Mouse (Mus musculus) intestine, embryonic 16.5 days (tissue): ENCODE results near the gene Coq8a. TPM values are rescaled to one million over a fixed set of nuclear protein-coding genes. Genes with fewer than 3 reads are reported as not detected.

ENCODE experiments used
- ATAC-seq: fragments of 200-750 bp; cut with Nextera tagmentation; 2 replicates; pipeline ENCODE4 v1.8.0; 2017; ENCODE audit warnings: moderate TSS enrichment, moderate library complexity
- H3K27ac ChIP-seq: fragments of 300-500 bp; sonication (generic); 2 replicates; pipeline ENCODE4 v1.5.1; 2014; ENCODE audit warnings: mild to moderate bottlenecking, low read length
- H3K27me3 ChIP-seq: fragments of 300-500 bp; sonication (generic); replicated peaks from 2 replicates; pipeline ENCODE4 v1.6.1; 2014; ENCODE audit warnings: low read length, control low read depth, mixed read lengths; ENCODE audit not compliant: control insufficient read depth, insufficient read depth
- H3K36me3 ChIP-seq: fragments of 300-500 bp; sonication (generic); 2 replicates; pipeline ENCODE4 v1.6.1; 2014; ENCODE audit warnings: low read length, control low read depth; ENCODE audit not compliant: control insufficient read depth, insufficient read depth
- H3K4me1 ChIP-seq: fragments of 300-500 bp; sonication (generic); 2 replicates; pipeline ENCODE4 v1.6.1; 2014; ENCODE audit warnings: low read length, control low read depth, mixed read lengths; ENCODE audit not compliant: control insufficient read depth, insufficient read depth
- H3K4me2 ChIP-seq: fragments of 300-500 bp; sonication (generic); 2 replicates; pipeline ENCODE4 v1.6.1; 2014; ENCODE audit warnings: low read depth, low read length, control low read depth
- H3K4me3 ChIP-seq: fragments of 300-500 bp; sonication (generic); 2 replicates; pipeline ENCODE4 v1.5.1; 2014; ENCODE audit warnings: mild to moderate bottlenecking, low read length
- H3K9ac ChIP-seq: fragments of 300-500 bp; sonication (generic); 2 replicates; pipeline ENCODE4 v1.6.1; 2014; ENCODE audit warnings: low read depth, low read length
- H3K9me3 ChIP-seq: fragments of 300-500 bp; sonication (generic); 2 replicates; pipeline ENCODE4 v1.6.1; 2016; ENCODE audit warnings: low read length, control low read depth; ENCODE audit not compliant: control insufficient read depth
- WGBS: fragments of 180-500 bp; shearing (Covaris S2); extraction: QIAGEN DNeasy Blood & Tissue Kit; methylation state at CpG from one replicate; pipeline ENCODE4 v1.1.7; 2014; 5-methylcytosine and 5-hydroxymethylcytosine counted together
- polyA plus RNA-seq: library from polyadenylated mRNA; unstranded; fragments of >200 nt; fragmentation: Nextera tagmentation; extraction: Ambion mirVana; gene quantifications from 2 replicates; pipeline ENCODE4 v1.2.1, GENCODE M21; 2015

Gene Coq8a
- polyA plus RNA-seq, 1 experiment from 2014 or later: 24.8 TPM

DNA sequence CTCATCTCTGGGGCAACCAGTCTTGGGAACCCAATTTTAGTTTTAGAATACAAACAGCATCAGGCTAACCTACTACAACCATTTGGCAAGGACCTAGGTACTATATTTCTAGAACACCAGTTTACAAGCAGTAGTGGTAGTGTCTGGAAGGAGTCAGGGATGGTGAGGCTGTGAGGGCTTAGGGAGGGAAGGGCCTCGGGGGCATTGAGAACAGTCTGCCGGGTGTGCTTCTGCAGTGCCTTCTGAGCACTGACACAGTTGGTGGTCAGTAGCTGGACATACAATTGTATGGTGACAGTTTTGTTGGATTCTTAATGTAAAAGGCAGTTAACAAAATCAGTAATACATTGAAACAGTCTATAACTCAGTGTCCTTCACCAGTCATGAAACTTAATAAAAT lies 38.9 kb downstream of the Coq8a start:
- 83% methylated on average over 2 of the region's 2 CpGs for WGBS

DNA sequence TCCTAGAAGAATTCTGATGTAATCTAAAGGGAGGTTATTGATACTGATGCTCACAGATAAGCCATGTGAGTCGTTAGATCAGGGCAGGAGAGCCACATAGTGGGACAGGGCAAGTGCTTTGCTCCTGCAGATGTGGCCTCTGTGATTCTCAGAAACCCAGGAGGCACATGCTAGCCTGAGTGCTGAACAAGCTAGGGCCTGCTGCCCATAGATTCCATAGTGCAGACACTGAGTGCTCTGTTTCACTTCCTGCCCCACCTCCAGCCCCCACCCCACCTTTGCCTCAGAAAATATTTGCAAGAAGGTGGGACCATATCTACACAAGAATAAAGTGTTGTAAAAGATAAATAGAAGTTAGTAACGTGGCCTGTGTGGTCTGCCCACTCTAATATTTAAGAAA lies 40.8 kb downstream of the Coq8a start:
- Histone ChIP-seq H3K27me3 (no peaks in the 10 kb centered on the region), H3K4me1 (no peaks in the 10 kb centered on the region), H3K9ac (no peak overlapping the region), H3K27ac (no peak overlapping the region), H3K4me3 (no peak overlapping the region), H3K36me3 (no peaks in the 10 kb centered on the region), H3K4me2 (no peak overlapping the region), H3K9me3 (no peaks in the 10 kb centered on the region)
- ATAC-seq: no peak
- WGBS: 53% methylated on average over 2 of the region's 2 CpGs

More for the DNA sequence above, 38.9 kb downstream of the Coq8a start:
- Histone ChIP-seq H3K4me3 (no peak overlapping the region), H3K9me3 (no peaks in the 10 kb centered on the region), H3K27ac (no peak overlapping the region), H3K9ac (no peak overlapping the region), H3K36me3 (no peaks in the 10 kb centered on the region), H3K4me1 (no peaks in the 10 kb centered on the region), H3K4me2 (no peak overlapping the region), H3K27me3 (no peaks in the 10 kb centered on the region)
- ATAC-seq: no peak

DNA sequence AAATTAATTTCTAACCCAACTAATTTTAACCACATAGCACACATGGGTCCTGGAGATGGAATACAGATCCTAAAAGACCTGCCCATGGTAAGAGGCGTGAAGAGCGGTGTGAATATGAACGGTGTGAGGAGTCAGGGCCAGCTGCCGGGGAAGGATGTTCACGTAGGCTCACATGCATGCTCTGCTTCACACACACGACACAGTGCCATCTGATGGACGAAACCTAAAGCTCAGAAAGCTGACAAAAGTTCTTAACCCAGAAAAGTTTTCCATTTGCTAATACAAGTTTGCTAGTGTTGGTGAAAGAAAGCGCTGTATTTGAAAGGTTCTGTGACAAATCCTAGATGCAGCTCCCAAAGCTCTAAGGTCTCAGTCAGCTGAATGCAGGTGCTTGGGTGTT lies 48.2 kb downstream of the Coq8a start:
- H3K4me2 ChIP-seq: no peak overlapping the region
- ATAC-seq: no peak
- WGBS: 84% methylated on average over 8 of the region's 8 CpGs
- no peaks in the 10 kb centered on the region for H3K9me3 ChIP-seq
- no peaks in the 10 kb centered on the region for H3K4me1 ChIP-seq
- no peak overlapping the region for H3K27ac ChIP-seq
- no peak overlapping the region for H3K4me3 ChIP-seq
- H3K36me3 ChIP-seq: no peaks in the 10 kb centered on the region
- no peaks in the 10 kb centered on the region for H3K27me3 ChIP-seq
- H3K9ac ChIP-seq: no peak overlapping the region

- Histone ChIP-seq H3K4me1 (no peaks in the 10 kb centered on the region), H3K36me3 (0 out of 2 replicates have a peak, but pooled peaks cover 6% of the 10 kb centered on the region), H3K4me3 (no peak overlapping the region), H3K27me3 (no peaks in the 10 kb centered on the region), H3K27ac (no peak overlapping the region), H3K4me2 (no peak overlapping the region), H3K9ac (no peak overlapping the region), H3K9me3 (no peaks in the 10 kb centered on the region)
- 92% methylated on average over 4 of the region's 4 CpGs for WGBS
- no peak for ATAC-seq
These were observed 50.8 kb downstream of the Coq8a start for GRCm38 (mm10) chr1:180148563-180148962.

DNA sequence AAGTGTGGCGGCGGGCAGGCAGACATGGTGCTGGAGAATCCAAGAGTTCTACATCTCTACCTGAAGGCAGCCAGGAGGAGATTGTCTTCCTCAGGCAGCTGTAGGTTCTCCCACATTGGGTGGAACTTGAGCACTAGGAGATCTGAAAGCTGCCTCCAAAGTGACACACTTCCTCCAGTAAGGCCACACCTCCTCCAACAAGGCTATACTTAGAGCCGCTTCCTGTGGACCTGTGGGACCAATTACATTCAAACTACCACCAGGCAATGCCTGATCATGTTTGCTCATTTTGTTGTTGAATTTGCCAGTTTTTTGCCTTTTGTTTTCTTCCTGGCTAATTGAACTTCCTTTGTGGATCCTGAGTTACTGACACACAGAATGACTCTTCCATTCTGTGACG lies 51.4 kb downstream of the Coq8a start:
- Histone ChIP-seq H3K9me3 (no peaks in the 10 kb centered on the region), H3K4me2 (no peak overlapping the region), H3K27ac (no peak overlapping the region), H3K4me3 (no peak overlapping the region), H3K4me1 (no peaks in the 10 kb centered on the region), H3K27me3 (no peaks in the 10 kb centered on the region), H3K9ac (no peak overlapping the region), H3K36me3 (0 out of 2 replicates have a peak, but pooled peaks cover 6% of the 10 kb centered on the region)
- WGBS: 80% methylated on average over 4 of the region's 4 CpGs
- peak; percentile 65; the same call in 1 of the 2 replicates for ATAC-seq

DNA sequence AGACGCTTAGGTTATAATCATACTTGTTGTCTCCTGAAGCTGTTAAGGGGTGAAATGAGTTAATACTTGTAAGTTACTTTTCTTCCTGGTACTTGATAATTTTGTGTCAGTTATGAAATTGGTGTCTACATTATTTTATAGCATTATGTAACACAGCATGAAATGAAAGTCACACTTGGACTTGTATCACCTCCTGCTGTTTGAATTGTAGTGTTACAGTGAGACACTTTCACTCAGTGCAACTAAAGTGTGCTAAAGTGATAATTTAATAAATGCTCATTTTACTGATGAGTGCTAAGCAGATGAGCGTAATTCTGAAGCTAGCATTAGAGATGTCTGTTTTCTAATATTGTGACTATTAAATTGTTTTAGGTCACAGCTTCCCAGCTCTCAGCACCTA lies 58.4 kb downstream of the Coq8a start:
- WGBS: 95% methylated on average over 2 of the region's 2 CpGs
- ATAC-seq: no peak
- Histone ChIP-seq H3K9me3 (no peaks in the 10 kb centered on the region), H3K9ac (no peak overlapping the region), H3K4me1 (no peaks in the 10 kb centered on the region), H3K4me3 (no peak overlapping the region), H3K36me3 (peaks cover 12% of the 10 kb centered on the region), H3K27ac (no peak overlapping the region), H3K4me2 (no peak overlapping the region), H3K27me3 (no peaks in the 10 kb centered on the region)

DNA sequence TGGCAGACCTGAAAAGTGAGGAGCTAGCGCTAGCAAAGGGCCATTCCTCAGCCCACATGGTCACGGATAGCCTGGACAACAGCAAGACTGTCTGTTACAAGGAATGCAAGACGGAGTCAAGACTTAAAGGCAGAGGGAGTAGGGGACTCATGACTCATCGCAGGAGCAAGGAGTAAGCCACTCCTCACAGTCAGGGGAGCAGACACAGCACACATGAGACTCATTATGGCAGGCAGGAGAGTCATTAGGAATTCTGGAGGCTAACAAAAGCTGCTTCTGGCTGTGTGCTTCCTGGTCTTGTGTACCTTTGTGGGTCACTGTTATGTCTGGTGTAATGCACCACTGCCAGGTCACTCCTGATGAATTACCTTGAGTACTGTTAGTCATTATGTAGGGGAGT lies 60.2 kb downstream of the Coq8a start:
- Histone ChIP-seq H3K9ac (no peak overlapping the region), H3K4me3 (no peak overlapping the region), H3K4me2 (no peak overlapping the region), H3K4me1 (no peaks in the 10 kb centered on the region), H3K9me3 (no peaks in the 10 kb centered on the region), H3K27ac (no peak overlapping the region), H3K36me3 (peaks cover 6% of the 10 kb centered on the region), H3K27me3 (no peaks in the 10 kb centered on the region)
- 85% methylated on average over 4 of the region's 4 CpGs for whole genome bisulfite sequencing
- no peak for ATAC-seq

GRCm38 (mm10) chr1:180132187-180132586 lies 67.2 kb downstream of the Coq8a start:
- Histone ChIP-seq H3K27me3 (no peaks in the 10 kb centered on the region), H3K9me3 (no peaks in the 10 kb centered on the region), H3K9ac (no peak overlapping the region), H3K4me3 (no peak overlapping the region), H3K27ac (no peak overlapping the region), H3K4me1 (no peaks in the 10 kb centered on the region), H3K4me2 (no peak overlapping the region), H3K36me3 (peaks cover 3% of the 10 kb centered on the region; the same call in 1 of the 2 replicates)
- WGBS: 87% methylated on average over 4 of the region's 4 CpGs
- no peak for ATAC-seq

DNA sequence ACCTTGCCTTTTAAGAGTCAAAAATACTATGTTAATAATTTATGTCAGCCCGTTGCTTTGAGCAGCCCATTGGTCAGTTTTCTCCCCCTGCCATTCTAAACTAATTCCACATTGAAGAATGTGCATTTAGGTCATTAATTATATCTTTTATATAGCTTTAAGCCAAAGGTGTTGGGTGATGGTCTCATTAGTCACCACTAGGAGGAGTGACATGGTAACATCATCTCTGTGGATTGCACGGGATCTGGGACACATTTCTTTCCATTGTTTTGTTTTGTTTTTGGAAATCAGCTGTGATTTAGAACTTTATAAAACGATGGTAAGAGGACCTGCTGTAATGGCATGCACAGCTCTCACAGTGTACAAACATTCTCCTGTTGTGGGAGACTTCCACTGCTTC lies 68.0 kb downstream of the Coq8a start:
- 66% methylated on average over 3 of the region's 3 CpGs for WGBS
- Histone ChIP-seq H3K4me3 (no peak overlapping the region), H3K36me3 (no peaks in the 10 kb centered on the region), H3K27me3 (no peaks in the 10 kb centered on the region), H3K9me3 (no peaks in the 10 kb centered on the region), H3K4me2 (no peak overlapping the region), H3K4me1 (no peaks in the 10 kb centered on the region), H3K9ac (no peak overlapping the region), H3K27ac (no peak overlapping the region)
- ATAC-seq: no peak

- Histone ChIP-seq H3K27ac (peak overlapping the region; percentile 76; the same call in 1 of the 2 replicates), H3K36me3 (no peaks in the 10 kb centered on the region), H3K4me2 (no peak overlapping the region; the same call in 1 of the 2 replicates), H3K9ac (no peak overlapping the region), H3K9me3 (no peaks in the 10 kb centered on the region), H3K4me1 (no peaks in the 10 kb centered on the region), H3K4me3 (no peak overlapping the region), H3K27me3 (no peaks in the 10 kb centered on the region)
- peak; percentile 96 for ATAC-seq
- WGBS: 65% methylated on average over 5 of the region's 5 CpGs
These were observed 71.2 kb downstream of the Coq8a start for GRCm38 (mm10) chr1:180128077-180128792.
